Mouse (Mus musculus) erythroid progenitor cell, adult 5-6 weeks (primary cell): ENCODE measurements around the gene B3gnt6. TPM values are rescaled to one million over a fixed set of nuclear protein-coding genes. Genes with fewer than 3 reads are reported as not detected.

Experiments used
- ATAC-seq: replicated peaks from 2 replicates; pipeline ENCODE4 v1.8.0; 2016; ENCODE audit warnings: moderate number of reproducible peaks, mild to moderate bottlenecking, moderate TSS enrichment, inconsistent platforms; ENCODE audit not compliant: poor library complexity, low FRiP score, severe bottlenecking
- total RNA-seq, 2 experiments: library from RNA; stranded (forward) in 1 of 2; stranded (reverse) in 1 of 2; fragments of 150-400 nt in 1 of 2; fragments of 186-747, 209-891 nt in 1 of 2; gene quantifications; 2 replicates each; pipeline versions ENCODE4 v1.2.3 to v1.2.4; 2015 to 2017; ENCODE audit warnings: low replicate concordance in 2 of 2

B3gnt6 gene
- total RNA-seq, 2 experiments from 2014 or later, result not detected

DNA sequence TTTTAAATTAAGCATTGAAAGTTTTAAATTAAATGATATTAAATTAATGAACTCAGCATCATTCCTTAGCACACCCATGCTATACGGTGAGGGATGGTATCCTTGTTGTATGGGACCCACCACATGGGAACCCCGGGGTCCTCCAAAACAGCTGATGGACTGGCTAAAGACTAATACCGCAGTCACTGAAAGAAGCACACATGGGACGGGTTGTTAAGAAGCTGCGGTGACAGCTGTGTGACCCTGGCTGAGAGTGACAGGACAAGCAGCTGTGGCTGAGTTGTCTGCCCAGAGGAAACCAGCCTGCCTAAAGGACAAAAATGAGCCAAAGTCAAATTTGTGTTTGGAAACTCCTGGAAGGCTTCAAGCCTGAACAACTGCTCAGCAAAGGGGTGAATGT lies 45.4 kb downstream of the B3gnt6 start:
- ATAC-seq, result no peak

DNA sequence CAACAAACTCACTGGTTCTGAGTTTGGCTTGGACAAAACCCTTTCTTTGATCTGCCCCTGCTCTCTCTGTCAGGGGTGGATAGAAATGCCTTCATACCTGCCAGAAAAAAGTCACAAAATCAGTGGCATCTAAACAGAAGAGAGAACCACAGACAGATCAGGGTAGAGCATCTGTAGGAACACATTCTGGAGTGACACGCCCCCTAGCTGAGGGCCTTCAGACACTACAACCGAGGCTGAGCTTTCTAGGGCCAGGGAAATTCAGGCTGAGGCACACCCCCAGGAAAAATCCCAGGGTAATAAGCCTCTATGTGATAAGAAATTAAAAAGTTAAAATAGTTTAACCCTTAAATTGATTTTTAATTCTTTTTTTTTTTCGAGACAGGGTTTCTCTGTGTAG lies 45.9 kb downstream of the B3gnt6 start:
- no peak for ATAC-seq

DNA sequence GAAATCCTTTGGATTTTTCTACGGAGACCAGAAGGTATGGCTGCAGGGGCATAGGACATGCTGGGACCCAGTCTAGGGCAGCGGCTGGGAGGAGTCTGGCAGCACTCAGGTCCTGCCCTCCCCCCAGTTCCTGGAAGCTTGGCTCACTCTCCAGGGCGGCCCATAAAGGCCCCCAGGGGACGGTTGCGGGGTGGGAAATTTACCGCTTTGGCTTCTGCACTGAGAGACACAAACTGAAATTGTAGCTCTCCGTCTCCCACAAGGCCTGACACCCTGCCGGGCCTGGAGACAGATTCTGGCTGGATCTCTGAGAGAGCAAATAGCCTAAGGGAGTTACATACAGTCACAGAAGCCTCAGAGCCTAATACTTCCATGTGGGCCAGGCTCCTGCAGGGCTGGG lies 46.9 kb downstream of the B3gnt6 start:
- ATAC-seq, result no peak

DNA sequence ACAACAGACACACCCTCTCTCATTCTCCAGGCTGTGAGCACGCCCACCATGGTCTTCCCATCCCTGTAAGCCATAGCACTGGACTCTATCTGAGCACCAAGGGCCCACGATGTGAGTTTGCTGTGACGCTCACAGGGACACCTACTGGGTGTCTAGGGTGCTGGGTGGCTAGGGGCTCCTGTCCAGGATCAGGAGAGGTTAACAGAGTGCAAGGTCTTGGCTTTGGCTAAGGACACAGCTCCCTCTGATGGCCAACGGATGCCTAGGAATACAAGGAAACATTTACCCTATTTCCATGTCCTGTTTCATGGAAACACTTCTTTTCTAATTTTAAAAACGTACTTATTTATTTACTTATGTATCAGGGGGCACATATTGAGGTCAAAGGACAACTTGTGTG lies 48.8 kb downstream of the B3gnt6 start:
- ATAC-seq, result no peak

DNA sequence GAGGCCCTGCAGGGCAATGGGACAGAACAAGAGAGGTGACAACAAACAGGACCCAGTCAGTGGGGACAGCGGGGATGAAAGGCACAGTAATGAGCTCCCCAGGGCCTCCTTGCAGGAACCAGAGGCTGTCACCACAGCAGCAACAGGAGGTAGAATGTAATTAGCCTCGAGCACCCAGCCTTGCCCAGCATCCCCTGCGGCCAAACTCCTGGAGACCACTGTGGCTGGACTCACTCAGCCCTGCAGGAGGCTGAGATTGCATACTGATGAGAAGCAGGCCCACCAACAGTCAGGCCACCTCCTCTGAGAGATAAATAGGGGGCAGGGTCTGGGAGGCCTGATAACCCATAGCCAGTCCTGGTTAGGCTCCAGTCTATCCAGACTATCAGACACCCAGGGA lies 49.5 kb downstream of the B3gnt6 start:
- no peak for ATAC-seq

DNA sequence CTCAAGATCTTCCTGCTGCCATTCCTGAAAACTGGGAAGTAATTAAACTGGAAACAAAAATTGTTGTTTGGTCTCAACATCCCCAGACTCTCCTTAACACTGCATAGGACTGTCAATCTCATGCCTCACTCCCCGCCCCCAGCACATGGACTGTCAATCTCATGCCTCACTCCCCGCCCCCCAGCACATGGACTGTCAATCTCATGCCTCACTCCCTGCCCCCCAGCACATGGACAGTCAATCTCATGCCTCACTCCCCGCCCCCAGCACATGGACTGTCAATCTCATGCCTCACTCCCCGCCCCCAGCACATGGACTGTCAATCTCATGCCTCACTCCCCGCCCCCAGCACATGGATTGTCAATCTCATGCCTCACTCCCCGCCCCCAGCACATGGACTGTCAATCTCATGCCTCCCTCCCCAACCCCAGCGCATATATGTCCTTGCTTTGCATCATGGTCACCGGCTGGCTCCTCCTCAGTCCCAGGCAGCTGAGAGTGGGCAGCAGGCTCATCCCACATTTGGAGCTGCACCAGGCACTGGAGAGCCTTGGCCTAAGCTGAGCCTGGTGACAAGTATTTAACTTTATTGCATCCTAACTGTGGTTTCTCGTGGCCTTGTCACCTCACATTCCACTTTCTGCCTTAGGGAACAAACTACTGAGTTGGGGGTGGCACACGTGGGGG lies 50.4 kb downstream of the B3gnt6 start:
- ATAC-seq, result no peak

DNA sequence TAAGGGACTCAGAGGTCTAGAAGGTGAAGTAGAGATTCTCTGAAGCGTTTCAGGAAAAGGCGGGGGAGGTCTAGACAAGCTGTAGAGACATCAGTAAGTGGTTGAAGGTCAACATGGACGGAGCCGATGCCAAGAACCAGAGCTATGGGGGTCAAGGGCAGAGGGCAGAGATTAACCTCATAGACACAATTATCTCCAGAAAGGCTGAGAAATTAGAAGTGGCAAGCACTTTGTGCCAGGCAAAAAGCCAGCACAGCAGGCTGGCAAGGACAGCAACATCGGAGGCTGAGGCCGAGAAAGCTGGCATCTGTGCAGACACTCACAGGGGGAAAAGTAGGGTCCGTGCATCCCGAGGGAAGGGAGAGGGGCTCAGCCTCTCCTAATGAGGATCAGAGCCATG lies 51.5 kb downstream of the B3gnt6 start:
- no peak for ATAC-seq

DNA sequence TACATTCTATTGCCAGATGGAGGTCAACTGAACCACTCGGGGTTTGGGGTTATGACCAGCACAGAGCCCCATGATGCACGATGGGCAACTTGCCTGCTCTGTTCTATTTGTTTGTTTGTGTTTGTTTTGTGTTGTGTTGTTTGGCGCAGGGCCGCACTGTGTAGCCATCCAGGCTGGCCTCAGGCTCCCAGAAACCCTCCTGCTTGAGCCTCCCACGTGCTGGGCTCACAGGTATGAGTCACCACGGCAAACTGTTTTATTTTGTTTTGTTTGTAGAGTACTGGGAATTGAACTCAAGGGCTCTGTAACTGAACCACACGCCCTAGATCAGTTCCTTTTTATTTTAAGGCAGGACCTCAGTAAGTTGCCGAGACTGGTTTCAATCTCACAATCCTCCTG lies 52.8 kb downstream of the B3gnt6 start:
- ATAC-seq, result no peak

DNA sequence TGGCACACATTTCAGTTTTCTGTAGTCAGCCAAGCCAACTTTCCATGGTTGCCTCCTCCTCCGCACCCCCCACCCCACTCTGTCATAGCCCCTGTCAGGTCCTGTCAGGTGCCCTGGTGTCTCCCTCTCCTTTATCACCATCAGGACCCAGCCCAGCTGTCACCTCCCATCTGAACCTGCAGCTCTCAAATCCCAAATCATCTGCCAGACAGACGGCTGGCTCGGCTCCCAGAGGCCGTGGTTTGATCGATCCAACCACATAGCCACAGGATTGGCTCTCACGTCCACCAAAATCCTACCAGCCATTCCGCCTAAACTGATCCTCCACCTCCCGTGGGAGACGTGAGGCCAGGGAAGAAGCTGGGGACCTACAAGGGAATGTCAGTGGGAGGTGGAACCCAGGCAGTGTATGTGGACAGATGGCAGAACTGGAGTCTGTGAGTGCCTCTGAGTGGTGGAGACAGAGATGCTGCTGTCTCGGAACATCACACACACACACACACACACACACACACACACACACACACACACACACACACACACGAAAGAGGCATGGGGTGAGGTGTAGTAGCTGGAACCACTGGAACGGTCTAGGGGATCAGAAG lies 53.3 kb downstream of the B3gnt6 start:
- no peak for ATAC-seq

DNA sequence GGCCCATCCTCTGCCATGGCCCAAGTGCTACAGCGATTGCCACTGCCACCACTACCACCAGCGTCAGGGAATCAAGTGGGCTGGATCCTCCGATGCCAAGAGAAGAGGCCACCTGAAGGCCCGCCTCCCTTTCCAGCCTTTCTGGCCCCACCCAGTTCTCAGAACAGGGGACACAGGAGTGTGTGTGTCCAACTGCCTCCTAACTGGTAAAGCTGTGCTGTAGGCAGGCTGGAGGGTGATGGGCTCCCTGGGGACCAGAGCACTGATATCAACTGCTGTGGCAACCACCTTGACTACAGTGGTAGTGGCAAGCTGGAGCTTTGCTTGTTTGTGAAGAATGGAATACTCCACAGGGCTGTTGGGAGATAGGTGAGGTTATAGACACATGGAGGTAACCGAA lies 53.9 kb downstream of the B3gnt6 start, which contains the start of gene Omp:
Omp (minus strand) TSS at position 101 of the 400 bp plus-strand sequence.
- ATAC-seq, result no peak

DNA sequence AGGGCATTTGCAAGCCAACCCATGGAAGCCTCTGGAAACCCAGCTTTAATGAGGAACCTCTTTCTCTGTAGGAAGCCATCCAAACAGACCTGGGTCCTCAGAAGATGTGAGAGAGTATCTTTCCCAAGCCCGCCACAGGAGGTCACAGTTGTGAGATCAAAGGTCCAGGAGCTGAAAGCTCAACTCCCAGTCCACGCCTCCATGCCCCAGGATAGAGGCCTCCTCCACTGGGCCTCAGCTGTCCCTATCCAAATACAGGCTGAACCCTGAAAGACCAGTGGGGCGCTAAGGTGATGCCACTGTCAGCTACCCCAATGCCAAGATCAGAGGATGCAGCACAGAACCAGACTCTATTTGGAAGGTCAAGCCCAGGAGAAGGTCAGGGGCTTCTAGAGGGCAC lies 56.6 kb downstream of the B3gnt6 start:
- no peak for ATAC-seq

Other genes with a start within 250 kb of the B3gnt6 start
- gene Myo7a, start 80.0 kb downstream of the B3gnt6 start, total RNA-seq (2015; ENCODE audit: low replicate concordance), result 3.4 and 5.4 TPM in 2 replicates
- 5.1 and 5.8 TPM in 2 replicates for gene Myo7a, start 80.0 kb downstream of the B3gnt6 start, total RNA-seq (2017; ENCODE audit: low replicate concordance)
- gene Omp, start 54.0 kb downstream of the B3gnt6 start, total RNA-seq (2015; ENCODE audit: low replicate concordance), result 4.0 and 4.6 TPM in 2 replicates
- gene Omp, start 54.0 kb downstream of the B3gnt6 start, total RNA-seq (2017; ENCODE audit: low replicate concordance), result 15.4 and 17.2 TPM in 2 replicates
- gene Capn5, start 21.2 kb downstream of the B3gnt6 start, total RNA-seq (2015; ENCODE audit: low replicate concordance), result 46.5 and 52.4 TPM in 2 replicates
- 51.3 and 72.5 TPM in 2 replicates for gene Capn5, start 21.2 kb downstream of the B3gnt6 start, total RNA-seq (2017; ENCODE audit: low replicate concordance)
- gene Acer3, start 121.7 kb upstream of the B3gnt6 start, total RNA-seq (2015; ENCODE audit: low replicate concordance), result 21.3 and 36.9 TPM in 2 replicates
- gene Acer3, start 121.7 kb upstream of the B3gnt6 start, total RNA-seq (2017; ENCODE audit: low replicate concordance), result 31.0 and 68.0 TPM in 2 replicates
- not detected in 2 replicates for gene Tsku, start 161.8 kb upstream of the B3gnt6 start, total RNA-seq (2015; ENCODE audit: low replicate concordance)
- gene Tsku, start 161.8 kb upstream of the B3gnt6 start, total RNA-seq (2017; ENCODE audit: low replicate concordance), result 0.51 TPM in 1 of 2 replicates, not detected in the other
- not detected in 2 replicates for gene Gucy2d, start 240.9 kb upstream of the B3gnt6 start, total RNA-seq (2015; ENCODE audit: low replicate concordance)
- gene Gucy2d, start 240.9 kb upstream of the B3gnt6 start, total RNA-seq (2017; ENCODE audit: low replicate concordance), result not detected in 2 replicates